Mouse (Mus musculus): ENCODE measurements around the gene Dclre1a.

The Dclre1a gene

GRCm38 (mm10) chr19:56547456-56548229 is at the start of gene Dclre1a:
Gene Dclre1a, minus strand, starts transcription at chr19:56548222.
- DNase-seq (ENCODE audit: low spot score), result peak; percentile 44

DNA sequence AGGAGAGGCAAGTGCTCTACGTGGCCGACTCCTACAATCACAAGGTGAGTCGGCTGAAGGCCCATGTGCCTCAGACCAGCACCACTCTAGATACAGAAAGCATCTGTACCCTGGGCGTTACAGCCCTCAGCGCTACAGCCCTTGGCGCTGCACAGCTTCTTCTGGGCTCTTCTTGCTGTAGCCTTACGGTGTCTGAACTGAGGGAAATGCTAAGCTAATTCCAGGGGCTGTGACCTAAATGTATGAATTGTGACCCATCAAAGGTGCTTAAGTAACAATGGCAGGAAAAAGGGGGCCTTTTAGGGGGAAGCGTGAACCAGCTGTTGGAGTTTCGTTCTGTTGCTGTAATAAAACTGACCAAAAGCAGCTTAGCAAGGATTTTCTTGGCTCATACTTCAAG is 44.5 kb upstream of the Dclre1a start:
- no peak for DNase-seq (ENCODE audit: low spot score)

DNA sequence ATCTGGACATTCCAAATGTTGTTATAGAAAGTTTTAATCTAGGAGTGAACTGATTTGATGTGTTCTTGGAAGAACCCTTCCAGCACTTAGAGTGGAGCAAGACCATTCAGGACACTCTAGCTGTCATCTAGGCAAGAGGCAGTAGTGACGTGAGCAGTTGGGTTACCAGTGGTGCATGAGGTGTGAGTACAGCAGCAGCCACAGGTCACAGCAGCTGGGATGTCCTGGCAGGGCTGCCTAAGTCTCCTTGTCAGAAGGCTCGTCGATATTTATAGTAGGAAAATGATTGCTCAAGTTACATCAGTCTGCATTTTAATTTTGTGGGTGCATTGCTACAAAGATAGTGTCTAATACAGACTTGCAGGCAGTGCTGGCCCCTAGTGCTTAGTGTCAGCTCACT is 42.2 kb upstream of the Dclre1a start:
- no peak for DNase-seq (ENCODE audit: low spot score)

- DNase-seq (ENCODE audit: low spot score), result no peak
Measured at GRCm38 (mm10) chr19:56589455-56589854, 41.4 kb upstream of the Dclre1a start.

- no peak for DNase-seq (ENCODE audit: low spot score)
Measured at GRCm38 (mm10) chr19:56589008-56589407, 41.0 kb upstream of the Dclre1a start.

DNA sequence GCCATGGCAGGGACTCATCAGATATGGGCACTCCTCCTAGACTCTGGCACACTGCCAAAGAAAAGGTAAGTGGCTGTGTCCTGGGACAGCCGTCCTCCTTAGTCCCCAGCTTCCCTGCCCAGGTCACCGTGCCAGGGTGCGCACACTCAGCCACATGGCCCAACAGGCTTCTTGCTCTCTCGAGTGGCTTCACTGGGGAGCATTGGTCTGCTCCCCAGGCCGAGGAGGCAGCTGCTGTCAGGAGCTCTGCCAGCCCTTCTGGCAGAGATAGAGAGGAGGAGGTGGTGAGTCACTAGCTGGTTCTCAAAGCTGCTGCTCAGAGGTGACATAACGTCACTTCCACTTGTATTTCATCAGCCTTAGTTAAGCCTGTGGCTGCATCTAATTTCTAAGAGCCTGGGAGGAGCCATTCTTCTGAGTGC is 40.2 kb upstream of the Dclre1a start:
- DNase-seq (ENCODE audit: low spot score), result no peak

DNA sequence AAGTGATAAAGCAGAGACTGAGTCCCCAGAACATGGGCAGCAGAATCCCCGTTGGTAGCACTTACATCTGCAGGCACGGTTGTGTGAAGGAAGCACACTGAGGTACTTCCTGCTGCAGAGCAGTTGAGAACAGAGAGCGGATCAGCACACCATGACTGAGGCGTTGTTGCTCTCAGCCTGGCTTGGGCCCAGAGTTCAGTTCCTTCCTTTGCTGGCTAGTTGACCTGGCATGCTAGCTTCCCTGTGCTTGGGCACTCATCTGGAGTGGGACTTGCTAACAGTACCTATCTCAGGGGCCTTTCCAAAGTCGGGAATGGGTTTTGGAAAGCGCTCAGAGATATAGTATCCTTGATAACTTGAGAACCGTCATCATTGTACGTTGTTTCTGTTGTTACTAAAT is 38.3 kb upstream of the Dclre1a start:
- DNase-seq (ENCODE audit: low spot score), result no peak

- no peak for DNase-seq (ENCODE audit: low spot score)
Measured at GRCm38 (mm10) chr19:56584288-56584687, 36.3 kb upstream of the Dclre1a start.

- DNase-seq (ENCODE audit: low spot score), result no peak
Measured at GRCm38 (mm10) chr19:56583785-56584184, 35.8 kb upstream of the Dclre1a start.

GRCm38 (mm10) chr19:56581981-56582380 is 34.0 kb upstream of the Dclre1a start:
- DNase-seq (ENCODE audit: low spot score), result no peak

DNA sequence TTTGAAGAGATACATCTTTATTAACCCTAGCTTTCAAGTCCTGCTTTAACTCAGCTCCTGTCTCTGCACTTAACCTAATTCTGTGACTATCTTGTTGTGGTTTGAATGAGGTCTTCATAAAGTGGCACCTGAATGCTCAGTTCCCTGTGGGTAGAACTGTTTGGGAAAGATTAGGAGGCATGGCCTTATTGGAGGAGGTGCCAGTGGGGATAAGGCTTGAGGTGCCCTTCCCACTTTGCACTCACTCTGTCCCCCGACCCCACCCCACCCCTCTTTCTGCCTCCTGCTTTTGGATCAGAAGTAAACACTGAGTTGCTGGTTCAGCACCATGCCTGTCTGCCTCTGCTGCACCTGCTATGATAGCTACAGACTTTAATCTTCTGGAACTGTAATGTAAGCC is 29.8 kb upstream of the Dclre1a start:
- DNase-seq (ENCODE audit: low spot score), result no peak

- no peak for DNase-seq (ENCODE audit: low spot score)
Measured at GRCm38 (mm10) chr19:56573184-56573583, 25.2 kb upstream of the Dclre1a start.

- no peak for DNase-seq (ENCODE audit: low spot score)
Measured at GRCm38 (mm10) chr19:56571913-56572312, 23.9 kb upstream of the Dclre1a start.

DNA sequence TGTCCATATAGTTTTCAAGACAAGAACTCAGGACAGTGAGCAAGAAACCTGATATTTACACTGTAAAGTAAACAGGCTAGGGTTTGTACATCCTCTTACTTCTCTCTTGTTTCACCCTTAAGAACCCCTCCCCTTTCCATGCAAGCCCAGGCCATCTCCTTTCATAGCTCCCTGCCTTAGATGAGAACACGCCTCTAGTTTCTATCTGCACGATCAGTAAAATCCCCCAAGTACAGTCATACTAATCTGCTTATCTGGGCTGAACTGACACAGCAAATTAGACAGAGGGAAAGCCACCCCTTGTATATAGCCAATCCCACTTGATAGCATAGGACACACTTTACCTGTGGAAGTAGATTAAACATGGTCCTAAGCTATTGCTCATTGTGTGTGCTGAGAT is 23.2 kb upstream of the Dclre1a start:
- DNase-seq (ENCODE audit: low spot score), result no peak

DNA sequence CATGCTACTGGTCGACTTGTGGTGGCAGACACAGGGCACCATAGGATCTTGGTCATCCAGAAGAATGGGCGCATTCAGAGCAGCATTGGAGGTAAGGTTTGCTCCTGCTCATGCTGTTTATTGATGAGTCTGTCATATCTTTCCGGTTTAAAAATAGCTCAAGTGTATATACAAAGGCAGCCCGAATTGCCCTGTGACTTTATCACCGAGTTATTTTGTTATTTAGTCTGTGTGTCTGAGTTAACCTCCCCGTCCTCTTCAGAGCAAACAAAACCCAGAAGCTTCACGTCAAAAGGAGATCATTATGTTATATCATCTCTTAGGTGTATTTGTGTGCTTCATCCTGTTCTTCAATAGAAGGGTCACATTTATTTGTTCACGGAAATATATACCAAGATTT is 22.8 kb upstream of the Dclre1a start:
- no peak for DNase-seq (ENCODE audit: low spot score)

GRCm38 (mm10) chr19:56566940-56567339 is 18.9 kb upstream of the Dclre1a start:
- DNase-seq (ENCODE audit: low spot score), result no peak

- no peak for DNase-seq (ENCODE audit: low spot score)
Measured at GRCm38 (mm10) chr19:56566041-56566440, 18.0 kb upstream of the Dclre1a start.

GRCm38 (mm10) chr19:56565358-56565757 is 17.3 kb upstream of the Dclre1a start:
- no peak for DNase-seq (ENCODE audit: low spot score)

DNA sequence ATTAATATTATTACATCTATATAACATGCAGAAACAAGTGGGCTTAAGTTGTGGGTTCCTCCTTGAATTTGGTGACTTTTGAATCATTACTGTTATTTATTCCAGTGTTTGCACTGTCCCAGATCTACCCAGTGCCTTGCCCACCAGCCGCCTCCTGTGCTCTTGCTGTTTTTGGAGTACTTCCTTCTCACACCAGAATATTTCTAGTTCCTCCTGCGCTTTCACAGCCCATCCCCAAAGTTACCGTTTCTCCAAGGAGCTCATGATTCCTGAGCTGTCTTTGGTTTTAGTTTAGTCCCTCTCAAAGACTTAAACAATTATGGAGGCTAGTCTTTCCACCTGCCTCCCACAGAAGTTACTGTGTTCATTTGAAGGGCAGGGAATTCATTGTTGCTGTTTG is 15.4 kb upstream of the Dclre1a start:
- no peak for DNase-seq (ENCODE audit: low spot score)

- no peak for DNase-seq (ENCODE audit: low spot score)
Measured at GRCm38 (mm10) chr19:56562433-56563138, 14.6 kb upstream of the Dclre1a start.

DNA sequence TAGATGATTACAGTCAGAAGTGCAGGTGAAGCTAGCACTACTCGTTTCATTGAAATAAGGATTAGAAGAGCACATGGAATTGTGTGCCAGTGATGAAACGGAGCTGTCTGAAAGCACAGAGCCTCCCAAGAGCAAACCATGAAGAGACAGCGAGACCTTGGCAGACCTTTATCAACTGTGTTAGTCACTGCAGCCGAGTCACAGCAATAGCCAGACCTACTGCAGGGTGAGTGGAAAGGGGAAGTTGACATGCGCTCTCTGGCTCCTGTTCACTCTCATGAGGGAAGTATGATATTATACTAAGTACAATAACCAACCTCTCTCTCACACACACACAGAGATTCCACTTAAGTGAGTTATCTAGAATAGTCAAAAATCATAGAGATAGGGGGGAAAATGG is 8.0 kb upstream of the Dclre1a start:
- DNase-seq (ENCODE audit: low spot score), result no peak

GRCm38 (mm10) chr19:56553177-56553576 is 5.2 kb upstream of the Dclre1a start:
- DNase-seq (ENCODE audit: low spot score), result no peak

DNA sequence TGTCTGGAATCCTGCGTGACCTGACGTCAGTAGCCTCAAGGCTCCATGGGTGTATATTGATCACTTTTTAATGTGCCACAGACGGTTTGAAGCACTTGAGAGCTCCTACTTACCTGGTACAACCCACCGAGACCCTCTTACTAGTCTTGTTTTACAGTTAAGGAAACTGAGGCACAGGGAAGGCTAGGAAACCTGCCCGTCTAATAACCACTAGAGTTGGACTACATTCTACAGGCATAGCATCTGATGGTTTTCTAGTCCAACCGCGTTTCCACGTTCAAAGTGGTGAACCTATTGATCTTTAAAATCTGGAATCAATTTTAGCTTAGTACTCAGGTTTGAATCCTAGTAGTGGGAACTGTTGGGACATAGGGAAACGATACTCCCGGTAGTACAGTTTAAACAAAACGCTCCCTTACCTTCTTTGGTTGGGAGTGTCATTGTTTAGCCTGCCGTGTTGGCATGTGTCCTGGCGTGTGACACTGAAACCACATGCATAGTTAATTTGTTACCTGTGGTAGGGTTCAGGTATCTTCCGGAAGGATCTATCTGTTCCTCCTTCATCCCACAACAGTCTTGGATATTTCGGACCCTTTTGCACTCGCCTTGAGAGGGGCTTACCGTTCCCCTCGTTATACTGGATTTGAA is 1.1 kb upstream of the Dclre1a start:
- no peak for DNase-seq (ENCODE audit: low spot score)

Measured in spleen, adult 12 weeks (tissue).